In the genomic region with DNA sequence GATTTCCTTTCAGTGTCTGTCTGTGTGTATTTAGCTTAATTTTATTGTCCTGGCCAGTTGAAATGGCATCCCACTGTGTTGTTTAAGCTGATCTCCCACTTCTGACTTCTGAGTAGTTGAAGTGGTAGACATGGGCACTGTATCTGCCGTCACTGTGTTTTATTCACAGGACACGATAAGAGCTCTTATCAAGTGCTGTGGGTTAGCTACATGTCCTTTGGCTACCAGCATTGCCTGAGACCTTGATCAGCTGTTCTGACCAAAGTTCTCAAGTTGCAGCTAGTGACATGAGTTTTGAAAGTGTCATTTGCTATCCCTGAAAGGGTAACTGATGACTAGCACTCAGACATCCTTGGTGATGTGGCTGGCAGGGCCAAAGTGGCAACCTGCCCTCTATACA, we compare ENCODE assay signal across 15 mouse cellular contexts.
"Had no signal": no experiment of that assay in that cellular context is flagged by ENCODE, and none has a peak within 500 bp of the region (broad histone marks: within the 10 kb centered on the region; RNA-seq: fewer than 3 reads in every experiment).

No protein-coding gene starts in this region.

- H3K27me3 ChIP-seq: neural tube, embryonic 15.5 days; stomach, embryonic 15.5 days had no signal

- H3K9me3 ChIP-seq: neural tube, embryonic 15.5 days; stomach, embryonic 15.5 days had no signal

- H3K4me1 ChIP-seq: neural tube, embryonic 15.5 days; stomach, embryonic 15.5 days had no signal

- H3K4me3 ChIP-seq: neural tube, embryonic 15.5 days; stomach, embryonic 15.5 days had no signal

- H3K27ac ChIP-seq: neural tube, embryonic 15.5 days; stomach, embryonic 15.5 days; stomach, postnatal 0 days had no signal

- H3K9ac ChIP-seq: neural tube, embryonic 15.5 days; stomach, embryonic 15.5 days had no signal

- H3K36me3 ChIP-seq: neural tube, embryonic 15.5 days; stomach, embryonic 15.5 days had no signal

- H3K4me2 ChIP-seq: neural tube, embryonic 15.5 days; stomach, embryonic 15.5 days had no signal

- DNase-seq: retina, postnatal 1 day; right cerebral cortex, adult 18-20 months; right cerebral cortex, postnatal 14 days; right cerebral cortex, postnatal 25 days; right cerebral cortex, postnatal 4 days; spleen, adult 18-20 months; thymus, adult 18-20 months; thymus, adult 2 months; thymus, postnatal 14 days; thymus, postnatal 25 days; thymus, postnatal 36 days; thymus, postnatal 4 days had no signal
